Mouse (Mus musculus) heart, postnatal 36 days (tissue): ENCODE measurements at regions not wholly inside any gene's neighbourhood (a gene's known extent, or its start where the extent isn't known, plus 50 kb on each side); places are given as distances from the start of the nearest gene placed in this dataset.

Experiments
- DNase-seq, 2 experiments: peaks; one replicate each; pipeline ENCODE4 v3.0.0; 2021 to 2022
- intact Hi-C: fragments of 180-260 bp; cut with DNase I; formaldehyde crosslinking; loops from one replicate; pipeline ENCODE4 v1.15.1; 2025

DNA sequence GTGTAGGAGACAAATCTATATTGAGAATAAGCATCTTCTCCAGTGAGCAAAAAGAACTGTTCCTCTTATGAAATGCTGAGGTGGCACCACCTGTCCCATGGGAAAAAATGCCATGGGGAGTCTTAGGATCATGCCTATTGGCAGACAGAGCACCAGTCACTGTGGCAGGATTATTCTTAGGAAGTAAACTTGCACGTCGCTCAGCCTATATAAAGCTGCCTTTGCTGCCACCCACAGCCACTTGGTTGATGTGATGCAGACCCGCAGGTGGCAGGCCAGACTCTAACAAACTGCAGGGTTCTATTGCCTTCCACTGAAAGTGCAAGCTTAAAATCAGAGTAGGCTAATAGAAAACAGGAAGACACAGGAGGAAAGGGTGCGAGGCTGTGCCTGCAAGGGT, 126.7 kb downstream of the Gm826 start:
- intact Hi-C loops: no loop called here
- DNase-seq: no peak

DNA sequence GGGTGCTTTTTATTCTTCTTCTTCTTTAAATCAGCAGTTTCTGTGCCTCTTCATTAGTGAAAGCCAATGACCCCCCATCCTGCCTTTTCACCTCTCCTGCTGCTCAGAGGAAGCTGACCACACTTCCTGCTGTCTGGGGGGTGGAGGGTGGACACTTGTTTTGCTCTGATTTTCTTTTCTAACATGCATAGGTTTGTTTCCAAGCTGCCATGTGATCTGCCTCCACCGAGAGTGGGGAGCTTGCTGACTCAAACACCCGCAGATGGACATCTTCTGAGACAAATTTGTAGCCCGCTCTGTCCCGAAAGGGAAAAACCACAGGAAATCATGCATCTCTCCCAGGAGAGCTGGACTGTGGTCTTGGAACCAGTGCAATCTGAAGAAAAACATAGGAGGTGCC, 141.3 kb downstream of the Gm826 start:
- DNase-seq: no peak
- intact Hi-C loops: no loop called here

DNA sequence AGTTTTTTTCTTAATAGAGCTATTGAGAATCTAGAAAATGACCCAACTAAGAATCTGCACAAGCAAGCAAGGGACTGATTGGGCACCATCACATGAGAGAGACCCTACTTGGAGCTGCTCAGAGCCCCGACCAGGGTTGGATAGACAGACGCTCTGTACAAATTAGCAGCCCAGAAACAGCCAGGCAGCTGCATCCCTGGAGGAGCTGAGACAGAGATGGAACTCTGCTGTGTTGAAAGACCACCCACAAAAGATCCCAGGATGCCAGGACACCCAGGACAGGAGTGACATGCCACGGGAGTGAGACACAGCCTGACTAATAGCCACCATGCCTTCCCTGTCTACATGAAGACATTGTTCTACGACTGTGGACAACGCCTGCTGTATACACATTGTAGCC, 147.9 kb downstream of the Gm826 start:
- intact Hi-C loops: no loop called here

DNA sequence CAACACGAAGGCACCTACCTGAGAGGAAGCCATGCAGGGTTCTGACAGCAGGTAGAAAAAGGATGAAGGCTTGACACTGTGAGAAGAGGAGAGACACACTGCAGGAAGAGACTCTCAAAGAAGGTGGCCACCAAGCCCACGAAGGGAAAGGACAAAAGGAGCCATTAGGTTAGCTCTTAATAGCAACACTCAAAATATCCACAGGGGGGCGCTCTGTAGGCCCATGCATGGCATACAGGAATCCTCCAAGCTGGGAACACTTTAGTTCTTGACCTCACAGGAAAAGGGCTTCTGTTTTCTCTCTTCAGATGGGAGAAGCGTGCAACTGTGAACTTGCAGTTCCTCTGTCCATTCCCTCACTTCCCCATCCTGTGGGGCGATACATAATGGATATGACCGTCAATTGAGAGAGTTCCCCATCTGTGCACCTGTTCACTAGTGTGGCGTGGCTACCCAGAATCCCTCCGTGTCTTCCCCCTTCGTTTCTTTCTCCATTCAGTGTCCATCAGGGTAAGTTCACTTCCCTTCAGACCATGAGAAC, 162.9 kb downstream of the Gm826 start:
- peak; percentile 18 to 26 for DNase-seq
- intact Hi-C loops: loop anchor here (5.0 kb wide), 1 partner anchor 196 kb away; the partner anchor contains the start of gene Mafb

More for the DNA sequence above, 147.9 kb downstream of the Gm826 start:
- no peak for DNase-seq

DNA sequence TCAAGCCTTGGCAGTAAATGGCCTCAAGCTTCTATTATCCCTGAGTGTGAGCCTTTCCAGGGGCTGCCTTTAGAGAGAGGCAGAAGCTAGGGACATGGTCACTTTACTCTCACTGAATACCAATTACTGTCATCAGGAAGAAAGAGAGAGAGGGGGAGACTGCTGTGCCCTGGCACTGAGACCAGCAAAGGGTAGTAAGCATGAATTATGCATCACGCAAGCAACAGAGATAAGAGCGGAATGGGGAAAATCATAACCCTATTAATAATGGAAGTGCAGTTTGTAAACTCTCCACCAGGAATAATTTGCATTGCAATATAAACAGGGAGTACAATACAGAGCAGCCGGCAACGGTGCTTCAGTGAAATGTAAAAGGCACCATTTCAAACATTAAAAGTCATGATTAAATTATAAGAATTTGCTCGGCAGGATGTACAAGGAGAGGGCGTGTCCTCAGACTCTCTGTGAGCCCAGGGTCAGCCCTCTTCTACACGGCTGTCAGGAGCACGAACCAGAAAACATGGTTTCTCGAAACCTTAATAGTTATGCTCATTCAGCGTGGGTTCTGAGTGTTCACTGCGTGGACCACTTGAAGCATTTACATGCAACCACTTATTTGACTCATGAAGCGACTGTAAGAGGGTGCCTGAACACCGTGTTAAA, 175.2 kb downstream of the Gm826 start:
- intact Hi-C loops: no loop called here
- DNase-seq: no peak

DNA sequence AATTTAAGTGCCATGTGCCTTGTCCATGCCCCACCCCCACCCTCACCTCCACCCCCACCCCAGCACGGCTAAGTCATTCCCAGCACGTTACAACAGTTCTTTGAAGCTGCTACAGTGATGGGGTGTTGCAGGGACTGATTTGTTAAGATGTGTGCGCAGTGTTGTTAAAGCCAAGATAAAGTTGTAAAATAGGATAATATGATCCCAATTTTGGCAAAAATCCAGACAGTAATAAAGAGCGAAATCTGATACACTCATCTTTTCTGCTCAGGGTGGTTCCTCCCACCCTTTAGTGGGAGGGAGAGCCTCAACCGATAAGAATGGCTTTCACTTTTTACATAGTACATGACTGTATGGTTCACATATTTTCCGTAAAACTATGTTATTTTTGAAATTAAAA, 180.2 kb downstream of the Gm826 start:
- intact Hi-C loops: no loop called here
- no peak for DNase-seq

DNA sequence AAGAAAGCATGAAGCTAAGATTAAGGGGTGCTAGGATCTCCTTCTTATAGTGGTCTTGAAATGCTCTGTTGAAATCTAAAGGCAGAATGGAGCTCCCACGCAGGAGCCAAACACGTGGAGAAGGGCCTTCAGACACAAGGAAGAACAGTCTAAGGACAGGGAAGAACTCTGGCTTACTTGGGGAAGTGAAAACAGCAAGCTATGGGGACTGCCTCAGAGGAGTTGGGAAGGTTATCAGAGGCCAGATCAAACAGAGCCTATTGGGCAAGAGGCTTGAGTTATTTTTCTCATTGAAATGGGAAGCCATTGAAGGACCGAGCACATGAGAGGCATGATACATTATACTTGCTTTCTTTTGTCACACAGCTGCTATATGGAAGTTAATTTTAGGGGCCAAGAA, 181.9 kb downstream of the Gm826 start:
- intact Hi-C loops: no loop called here
- DNase-seq: no peak

DNA sequence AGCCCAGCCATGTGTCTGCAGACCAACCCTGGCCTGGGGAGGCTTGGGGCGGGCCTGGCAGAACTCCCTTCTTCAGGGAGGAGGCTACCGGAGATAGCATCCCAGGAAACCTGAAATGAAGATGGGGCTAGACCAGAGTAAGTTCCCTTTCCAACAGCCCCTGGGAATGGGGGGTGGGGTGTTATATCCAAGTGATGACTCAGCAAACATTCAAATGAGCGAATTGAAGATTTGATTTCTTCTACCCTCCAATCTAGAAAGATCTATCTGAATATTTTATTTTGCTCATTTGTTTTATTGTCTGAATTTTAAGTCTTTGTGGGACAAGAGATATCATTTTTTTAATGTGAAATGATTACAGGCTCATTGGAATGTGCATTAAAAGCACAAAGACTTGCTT, 185.0 kb downstream of the Gm826 start:
- intact Hi-C loops: no loop called here

DNA sequence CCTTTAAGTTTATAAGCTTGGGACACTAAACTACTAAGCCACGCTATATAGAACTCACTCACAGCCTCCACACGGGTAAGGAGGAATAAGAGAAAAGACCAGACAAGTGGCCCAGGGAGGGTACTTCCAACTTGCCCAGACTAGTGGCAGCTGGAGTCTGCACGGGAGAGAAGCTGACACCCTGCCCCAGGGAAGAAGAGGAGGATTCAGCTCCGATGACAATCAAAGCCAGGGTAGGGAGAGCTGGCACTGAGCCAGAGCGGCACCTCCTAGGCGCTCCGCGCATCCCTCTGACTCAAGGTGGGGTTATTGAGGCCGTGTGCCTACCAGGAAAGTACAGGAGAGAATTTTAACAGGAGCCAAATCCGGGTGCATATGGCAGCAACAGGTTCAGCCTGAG, 185.4 kb downstream of the Gm826 start:
- DNase-seq: no peak
- intact Hi-C loops: no loop called here

More for the DNA sequence above, 185.0 kb downstream of the Gm826 start:
- no peak for DNase-seq

DNA sequence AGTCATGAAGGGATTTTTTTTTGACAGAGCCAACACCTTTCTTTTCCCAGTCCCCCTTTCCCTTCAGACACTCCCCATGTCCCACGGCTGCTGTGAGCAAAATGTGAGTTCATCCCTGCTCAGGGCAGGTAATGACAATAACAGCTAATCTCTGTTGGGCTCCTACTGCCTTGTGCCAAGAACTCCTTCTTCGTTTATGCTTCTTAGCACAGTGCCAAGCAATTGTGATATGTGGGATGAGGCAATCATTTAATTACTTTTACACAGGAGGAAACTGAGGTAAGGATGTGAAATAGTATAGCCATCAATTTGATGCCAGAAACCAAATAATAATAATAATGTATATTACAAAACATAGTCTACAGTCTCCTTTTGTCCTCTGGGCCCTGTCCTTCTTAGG, 185.9 kb downstream of the Gm826 start:
- no peak for DNase-seq
- intact Hi-C loops: no loop called here

DNA sequence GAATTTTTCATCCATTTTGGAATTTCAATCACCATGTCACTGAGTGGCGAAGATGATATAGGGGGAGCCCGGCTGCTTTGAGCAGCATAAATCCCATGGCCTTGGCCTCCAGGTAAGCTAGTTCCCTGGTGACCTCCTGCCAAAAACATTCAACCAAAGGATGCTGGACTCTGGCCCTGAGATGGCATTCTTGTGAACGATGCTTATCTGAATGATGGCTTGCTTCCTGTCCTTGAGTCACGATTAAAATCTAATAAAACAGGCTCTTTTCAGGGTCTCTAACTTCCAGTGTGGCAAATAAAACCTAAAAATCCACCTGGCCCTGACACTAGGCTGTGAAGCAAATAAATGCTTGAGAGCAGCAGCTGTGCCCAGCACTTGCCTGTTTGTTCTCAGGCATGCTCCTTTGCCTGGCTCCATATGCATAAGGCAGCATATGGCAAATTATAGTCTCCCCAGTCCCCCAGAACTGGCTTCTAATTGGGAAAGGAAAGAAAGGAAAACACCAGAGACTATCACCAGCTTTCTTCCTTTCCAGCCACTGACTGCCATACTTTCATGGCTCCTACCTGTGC, 193.7 kb downstream of the Gm826 start:
- intact Hi-C loops: no loop called here

DNA sequence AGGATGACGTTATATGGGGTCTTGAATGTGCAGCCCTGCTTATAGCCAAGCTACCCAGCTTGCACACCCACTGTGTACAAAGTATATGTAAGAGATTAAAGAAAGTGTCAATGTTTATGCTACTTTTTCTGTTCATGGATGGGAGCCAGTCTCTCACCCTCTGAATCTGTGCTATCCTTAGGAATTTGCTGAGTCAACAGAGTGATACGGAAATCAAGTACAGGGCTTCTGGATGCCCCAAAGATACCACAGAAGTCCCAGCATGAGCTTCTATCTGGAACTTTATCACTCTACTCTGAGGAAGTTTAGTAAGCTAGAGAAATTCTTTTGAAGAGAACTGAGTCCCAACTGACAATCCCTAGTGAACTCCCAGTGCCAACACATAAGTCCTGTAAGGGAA, 195.9 kb downstream of the Gm826 start:
- no peak for DNase-seq
- intact Hi-C loops: no loop called here

More for the DNA sequence above, 193.7 kb downstream of the Gm826 start:
- DNase-seq: no peak

DNA sequence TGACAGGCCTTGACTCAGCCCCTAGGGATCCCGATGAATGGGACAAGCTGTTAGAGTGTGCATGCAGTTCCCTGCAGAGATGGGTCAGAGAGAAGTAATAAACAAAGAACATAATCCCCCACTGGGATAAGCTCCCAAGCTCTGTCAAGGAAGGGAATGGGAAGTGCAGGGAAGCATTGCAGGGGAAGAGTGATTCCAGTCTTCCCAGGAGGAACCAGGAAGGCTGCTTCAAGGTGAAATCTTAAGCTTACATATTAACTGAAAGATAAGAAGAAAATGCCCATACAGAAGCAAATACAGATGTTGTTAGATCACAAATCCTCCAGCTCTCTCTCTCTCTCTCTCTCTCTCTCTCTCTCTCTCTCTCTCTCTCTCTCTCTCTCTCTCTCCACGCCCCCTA, 202.2 kb downstream of the Gm826 start:
- DNase-seq: no peak
- intact Hi-C loops: no loop called here

DNA sequence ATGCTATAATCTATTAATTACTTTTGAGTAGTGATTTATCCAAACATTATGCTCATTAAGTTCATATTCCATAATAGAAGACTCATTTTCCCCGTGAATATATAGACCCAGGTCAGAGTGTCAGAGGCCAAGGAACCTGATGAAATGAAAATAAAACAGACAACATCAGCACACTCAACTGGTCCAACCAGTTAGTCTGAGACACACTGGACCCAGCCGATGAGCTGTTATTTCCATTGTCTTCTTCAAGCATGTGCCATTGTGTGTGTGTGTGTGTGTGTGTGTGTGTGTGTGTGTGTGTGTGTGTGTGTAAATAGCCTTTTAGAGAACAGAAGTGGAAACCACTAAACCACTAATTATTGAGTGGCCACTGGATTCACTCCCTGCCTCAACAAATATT, 202.6 kb downstream of the Gm826 start:
- DNase-seq: no peak
- intact Hi-C loops: no loop called here

DNA sequence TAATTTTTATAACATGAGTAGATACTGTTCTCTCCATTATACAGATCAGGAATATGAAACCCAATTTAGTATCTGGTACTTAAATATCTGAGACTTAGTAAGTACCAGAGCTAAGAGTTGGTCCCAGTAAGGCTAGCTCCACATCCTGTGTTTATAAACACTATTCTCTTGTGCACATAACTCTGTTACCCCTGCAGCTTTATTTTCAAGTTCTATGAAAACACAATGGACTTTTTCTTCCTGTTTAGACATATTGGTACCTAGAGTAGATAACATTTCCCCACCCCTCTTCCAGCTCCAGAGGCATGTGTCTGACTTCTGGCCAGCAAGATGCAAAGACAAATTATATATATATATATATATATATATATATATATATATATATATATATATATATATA, 216.8 kb downstream of the Gm826 start:
- intact Hi-C loops: no loop called here
- no peak for DNase-seq

DNA sequence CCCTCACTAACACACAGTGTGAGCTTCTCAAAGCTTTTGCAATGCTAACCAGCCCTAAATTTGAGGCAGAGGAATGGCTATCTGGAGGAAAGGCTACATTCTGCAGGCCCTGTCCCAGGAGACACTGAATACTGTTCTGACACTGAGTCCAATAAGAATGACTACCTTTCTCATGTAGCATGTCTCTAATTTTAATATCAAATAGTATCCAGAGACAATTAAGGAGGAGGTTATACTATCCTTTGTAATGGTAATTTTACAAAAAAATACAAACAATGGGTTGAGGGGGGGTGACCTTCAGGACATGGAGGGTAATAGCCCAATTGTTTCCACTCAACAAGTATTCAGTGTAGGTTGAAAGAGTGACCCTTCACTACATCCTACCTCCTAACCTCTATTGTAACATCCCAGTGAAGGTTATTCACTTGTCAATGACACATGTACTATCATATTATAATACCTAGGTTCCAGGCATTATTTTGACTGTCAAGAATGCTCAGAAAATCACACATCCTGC, 222.7 kb downstream of the Gm826 start:
- no peak for DNase-seq
- intact Hi-C loops: no loop called here

DNA sequence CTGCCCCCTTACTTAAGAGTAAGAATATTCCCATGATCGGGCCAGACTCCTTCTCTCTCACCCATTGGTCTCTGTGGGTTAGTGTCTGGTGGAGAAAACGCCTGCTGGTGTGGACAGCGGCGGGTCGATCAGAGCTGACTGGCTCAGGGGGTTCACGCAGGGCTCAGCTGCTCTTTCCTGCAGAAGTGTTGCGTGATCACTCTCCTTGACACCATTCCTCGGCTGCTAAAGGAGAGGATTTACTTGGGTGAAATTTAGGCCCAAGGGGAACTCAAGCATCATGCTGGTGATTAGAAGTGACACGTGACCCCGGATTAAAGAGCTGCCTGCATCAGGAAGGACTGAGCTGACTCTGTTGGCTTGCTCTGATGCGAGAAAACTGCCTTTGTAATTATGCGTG, 240.9 kb downstream of the Gm826 start:
- intact Hi-C loops: no loop called here
- DNase-seq: no peak

DNA sequence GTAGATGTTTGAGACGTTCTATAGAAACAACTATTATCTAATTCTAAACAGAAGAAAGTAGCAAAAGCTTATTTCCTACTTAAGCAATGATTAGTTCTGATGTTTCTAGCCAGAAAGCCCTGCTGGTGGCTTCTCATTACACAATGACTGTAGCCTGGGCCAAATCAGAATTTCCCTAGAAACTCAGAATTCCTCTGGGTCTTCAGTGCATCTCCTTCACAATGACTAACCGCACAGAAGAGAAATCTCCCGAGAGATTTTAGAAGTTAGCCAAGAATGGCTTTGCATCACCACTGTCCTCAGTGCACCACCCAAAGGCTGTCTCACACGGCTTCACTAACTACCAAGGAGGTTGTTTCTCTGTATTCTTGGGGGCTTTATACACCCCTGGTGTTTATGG, 248.0 kb downstream of the Gm826 start:
- DNase-seq: no peak
- intact Hi-C loops: no loop called here

DNA sequence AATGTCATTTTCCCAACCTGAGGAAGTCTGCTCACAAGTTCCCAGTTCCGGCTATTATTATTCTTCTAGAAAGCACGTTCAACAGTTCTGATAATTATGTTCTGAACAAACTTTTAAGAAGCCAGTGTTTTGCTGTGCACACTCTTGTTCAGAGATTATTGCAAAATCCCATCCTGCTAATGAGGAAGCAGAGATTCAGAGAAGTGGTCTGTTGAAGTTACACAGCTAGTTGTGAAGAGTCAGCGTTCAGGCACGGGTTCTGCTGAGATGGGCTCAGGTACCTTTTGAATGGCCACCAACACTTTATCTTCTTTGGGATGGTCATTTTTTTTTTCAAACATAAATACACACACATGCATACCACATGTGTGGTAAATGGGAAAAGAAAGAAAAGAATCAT, 250.3 kb downstream of the Gm826 start:
- no peak for DNase-seq
- intact Hi-C loops: no loop called here

DNA sequence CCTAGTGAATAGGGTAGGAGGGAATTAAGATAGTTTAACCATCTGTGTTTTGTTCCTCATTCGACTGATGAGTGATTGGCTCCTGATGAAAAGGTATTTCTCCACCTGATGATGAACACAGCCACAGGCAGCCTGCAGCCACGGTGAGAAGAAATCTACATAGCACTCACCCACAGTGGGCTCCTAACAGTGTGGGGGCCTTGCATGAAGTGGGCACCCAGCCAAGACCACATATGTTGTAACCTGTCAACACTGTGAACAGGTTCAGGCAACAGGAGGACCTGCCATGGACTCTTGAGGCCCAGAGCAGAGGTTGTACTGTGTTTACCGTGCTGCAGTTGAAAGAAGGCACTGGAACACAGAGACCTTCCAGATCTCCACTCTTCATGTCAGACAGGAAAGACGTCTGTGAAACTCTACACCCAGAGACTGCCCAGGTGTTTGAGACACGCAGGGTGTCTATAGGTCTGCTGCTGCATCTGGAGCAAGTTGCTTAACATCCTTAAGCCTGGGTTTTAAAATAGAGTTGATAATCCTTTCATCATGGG, 251.8 kb downstream of the Gm826 start:
- intact Hi-C loops: no loop called here

DNA sequence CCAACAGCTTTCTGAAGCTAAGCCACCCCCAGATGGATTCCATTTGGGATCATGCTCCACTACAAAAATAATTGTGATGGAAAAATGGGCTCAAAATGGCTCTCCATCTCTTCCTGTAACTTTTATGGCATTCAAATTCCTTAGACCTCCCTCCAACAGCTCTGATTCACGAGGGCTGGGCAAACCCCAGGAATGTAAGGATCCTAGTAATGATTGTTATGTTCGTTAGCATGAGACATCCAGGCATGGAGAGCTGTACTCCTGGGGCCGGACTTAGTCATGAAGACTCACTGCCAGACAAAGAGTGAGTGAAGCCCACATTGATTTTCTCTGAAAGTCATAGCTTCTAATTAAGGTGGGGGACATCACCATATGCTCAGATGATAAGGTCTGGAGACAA, 258.3 kb downstream of the Gm826 start:
- intact Hi-C loops: no loop called here
- no peak for DNase-seq

More for the DNA sequence above, 251.8 kb downstream of the Gm826 start:
- no peak for DNase-seq

DNA sequence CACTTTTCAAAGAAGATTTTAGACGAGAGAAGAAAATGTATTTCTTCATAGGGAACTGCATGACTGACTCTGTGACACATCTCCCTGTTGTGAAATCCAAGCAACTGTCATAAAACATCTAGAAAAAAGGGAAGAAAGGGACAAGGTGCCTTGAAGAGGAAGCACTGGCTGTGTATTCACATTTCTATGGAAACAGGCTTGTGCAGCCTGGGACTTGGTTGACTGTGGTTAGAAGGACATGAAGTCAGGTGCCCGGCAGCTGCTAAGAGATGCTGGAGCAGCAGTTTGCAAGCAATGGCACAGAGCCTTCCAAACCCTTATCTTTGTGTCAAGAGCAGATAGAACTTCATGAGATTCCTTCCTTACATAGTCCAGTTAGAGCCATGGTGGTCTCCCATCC, 263.5 kb downstream of the Gm826 start:
- intact Hi-C loops: no loop called here
- DNase-seq: no peak
